Mouse (Mus musculus) neural tube, embryonic 12.5 days (tissue): Measurements from ENCODE around the gene Necab2. TPM values are rescaled to one million over a fixed set of nuclear protein-coding genes. Genes with fewer than 3 reads are reported as not detected.
A peak's percentile ranks its signal among the peaks of the same experiment; 100 is the strongest.

ENCODE experiments used
- ATAC-seq: fragments of 200-750 bp; cut with Nextera tagmentation; 2 replicates; pipeline ENCODE4 v1.8.0; 2017; ENCODE audit warnings: low read depth, mild to moderate bottlenecking, moderate TSS enrichment, moderate library complexity; ENCODE audit not compliant: low FRiP score
- H3K27ac ChIP-seq: fragments of 300-500 bp; sonication (generic); 2 replicates; pipeline ENCODE4 v1.5.1; 2016
- H3K27me3 ChIP-seq: fragments of 300-500 bp; sonication (generic); replicated peaks from 2 replicates; pipeline ENCODE4 v1.6.1; 2016; ENCODE audit warnings: mild to moderate bottlenecking
- H3K36me3 ChIP-seq: fragments of 300-500 bp; sonication (generic); 2 replicates; pipeline ENCODE4 v1.6.1; 2016; ENCODE audit warnings: mild to moderate bottlenecking
- H3K4me1 ChIP-seq: fragments of 300-500 bp; sonication (generic); 2 replicates; pipeline ENCODE4 v1.6.1; 2016
- H3K4me2 ChIP-seq: fragments of 300-500 bp; sonication (generic); replicated peaks from 2 replicates; pipeline ENCODE4 v1.6.1; 2016; ENCODE audit warnings: mild to moderate bottlenecking
- H3K4me3 ChIP-seq: fragments of 300-500 bp; sonication (generic); 2 replicates; pipeline ENCODE4 v1.5.1; 2016
- H3K9ac ChIP-seq: fragments of 300-500 bp; sonication (generic); 2 replicates; pipeline ENCODE4 v1.6.1; 2016; ENCODE audit warnings: mild to moderate bottlenecking
- H3K9me3 ChIP-seq: fragments of 300-500 bp; sonication (generic); 2 replicates; pipeline ENCODE4 v1.6.1; 2016; ENCODE audit warnings: mild to moderate bottlenecking
- WGBS: fragments of 180-500 bp; shearing (Covaris S2); methylation state at CpG from one replicate; pipeline ENCODE4 v1.1.7; 2016; 5-methylcytosine and 5-hydroxymethylcytosine counted together
- polyA plus RNA-seq: library from polyadenylated mRNA; unstranded; fragments of >200 nt; fragmentation: Nextera tagmentation; extraction: Ambion mirVana; gene quantifications from 2 replicates; pipeline ENCODE4 v1.2.1, GENCODE M21; 2016

The Necab2 gene
- polyA plus RNA-seq, 1 experiment from 2014 or later, result 29.5 TPM

GRCm38 (mm10) chr8:119463709-119464108 lies 17.2 kb downstream of the Necab2 start:
- 63% methylated on average over 7 of the region's 7 CpGs for WGBS
- Histone ChIP-seq H3K4me2 (no peak overlapping the region), H3K4me3 (no peak overlapping the region), H3K36me3 (no peaks in the 10 kb centered on the region), H3K4me1 (peaks cover 40% of the 10 kb centered on the region), H3K9me3 (no peaks in the 10 kb centered on the region), H3K9ac (no peak overlapping the region), H3K27ac (no peak overlapping the region), H3K27me3 (peaks cover 13% of the 10 kb centered on the region)
- no peak for ATAC-seq

GRCm38 (mm10) chr8:119466105-119466504 lies 19.6 kb downstream of the Necab2 start:
- WGBS, result 2% methylated on average over 18 of the region's 18 CpGs
- Histone ChIP-seq H3K9me3 (no peaks in the 10 kb centered on the region), H3K4me2 (peak overlapping the region; percentile 44), H3K27me3 (peaks cover 13% of the 10 kb centered on the region), H3K27ac (no peak overlapping the region), H3K9ac (no peak overlapping the region), H3K4me3 (no peak overlapping the region), H3K36me3 (no peaks in the 10 kb centered on the region), H3K4me1 (peaks cover 29% of the 10 kb centered on the region)
- peak; percentile 45; the same call in 1 of the 2 replicates for ATAC-seq

- Histone ChIP-seq H3K27ac (no peak overlapping the region), H3K9ac (no peak overlapping the region), H3K9me3 (no peaks in the 10 kb centered on the region), H3K36me3 (no peaks in the 10 kb centered on the region), H3K27me3 (peaks cover 13% of the 10 kb centered on the region), H3K4me1 (peaks cover 23% of the 10 kb centered on the region), H3K4me3 (no peak overlapping the region), H3K4me2 (no peak overlapping the region)
- WGBS, result 61% methylated on average over 10 of the region's 10 CpGs
- ATAC-seq, result no peak
Measured at GRCm38 (mm10) chr8:119466794-119467193, 20.3 kb downstream of the Necab2 start.

GRCm38 (mm10) chr8:119468091-119468490 lies 21.6 kb downstream of the Necab2 start:
- Histone ChIP-seq H3K36me3 (no peaks in the 10 kb centered on the region), H3K4me2 (no peak overlapping the region), H3K27me3 (peaks cover 13% of the 10 kb centered on the region), H3K27ac (no peak overlapping the region), H3K4me3 (no peak overlapping the region), H3K9me3 (no peaks in the 10 kb centered on the region), H3K9ac (no peak overlapping the region), H3K4me1 (peaks cover 22% of the 10 kb centered on the region)
- no peak for ATAC-seq
- WGBS, result 91% methylated on average over 8 of the region's 8 CpGs

- H3K9ac ChIP-seq, result no peak overlapping the region
- no peaks in the 10 kb centered on the region for H3K4me1 ChIP-seq
- no peaks in the 10 kb centered on the region for H3K36me3 ChIP-seq
- WGBS, result 16% methylated on average over 5 of the region's 5 CpGs
- no peak overlapping the region for H3K4me2 ChIP-seq
- no peak overlapping the region for H3K27ac ChIP-seq
- ATAC-seq, result no peak
- H3K27me3 ChIP-seq, result no peaks in the 10 kb centered on the region
- no peak overlapping the region for H3K4me3 ChIP-seq
- no peaks in the 10 kb centered on the region for H3K9me3 ChIP-seq
Measured at GRCm38 (mm10) chr8:119478684-119479083, 32.2 kb downstream of the Necab2 start.

- WGBS, result 84% methylated on average over 11 of the region's 11 CpGs
- ATAC-seq, result peak; percentile 56; the same call in 1 of the 2 replicates
- Histone ChIP-seq H3K27me3 (no peaks in the 10 kb centered on the region), H3K9ac (no peak overlapping the region), H3K9me3 (no peaks in the 10 kb centered on the region), H3K4me1 (no peaks in the 10 kb centered on the region), H3K4me2 (no peak overlapping the region), H3K36me3 (no peaks in the 10 kb centered on the region), H3K27ac (no peak overlapping the region), H3K4me3 (no peak overlapping the region)
Measured at GRCm38 (mm10) chr8:119484145-119484896, 37.8 kb downstream of the Necab2 start.

GRCm38 (mm10) chr8:119487093-119487492 lies 40.6 kb downstream of the Necab2 start:
- Histone ChIP-seq H3K9ac (no peak overlapping the region), H3K27me3 (no peaks in the 10 kb centered on the region), H3K4me2 (no peak overlapping the region), H3K9me3 (no peaks in the 10 kb centered on the region), H3K36me3 (no peaks in the 10 kb centered on the region), H3K4me1 (peaks cover 8% of the 10 kb centered on the region; the same call in 1 of the 2 replicates), H3K27ac (no peak overlapping the region), H3K4me3 (no peak overlapping the region)
- WGBS, result 84% methylated on average over 7 of the region's 7 CpGs
- no peak for ATAC-seq

- Histone ChIP-seq H3K9me3 (no peaks in the 10 kb centered on the region), H3K9ac (no peak overlapping the region), H3K4me2 (no peak overlapping the region), H3K4me1 (no peaks in the 10 kb centered on the region), H3K4me3 (no peak overlapping the region), H3K27ac (no peak overlapping the region), H3K36me3 (no peaks in the 10 kb centered on the region), H3K27me3 (no peaks in the 10 kb centered on the region)
- WGBS, result 27% methylated on average over 6 of the region's 6 CpGs
- no peak for ATAC-seq
Measured at GRCm38 (mm10) chr8:119496848-119497247, 50.3 kb downstream of the Necab2 start.

- H3K9me3 ChIP-seq, result no peaks in the 10 kb centered on the region
- H3K4me1 ChIP-seq, result 0 out of 2 replicates have a peak, but pooled peaks cover 4% of the 10 kb centered on the region
- H3K27me3 ChIP-seq, result no peaks in the 10 kb centered on the region
- H3K4me3 ChIP-seq, result no peak overlapping the region
- no peak overlapping the region for H3K4me2 ChIP-seq
- WGBS, result 91% methylated on average over 2 of the region's 2 CpGs
- no peak for ATAC-seq
- no peak overlapping the region for H3K9ac ChIP-seq
- H3K36me3 ChIP-seq, result no peaks in the 10 kb centered on the region
- H3K27ac ChIP-seq, result no peak overlapping the region
Measured at GRCm38 (mm10) chr8:119499836-119500235, 53.3 kb downstream of the Necab2 start.

GRCm38 (mm10) chr8:119501598-119501997 lies 55.1 kb downstream of the Necab2 start, which contains the start of gene Slc38a8:
Gene Slc38a8 (minus strand): TSS chr8:119501698.
- WGBS, result 50% methylated on average over 5 of the region's 5 CpGs
- no peak within 1 kb of the TSS for H3K4me3 ChIP-seq
- H3K27me3 ChIP-seq, result no peaks in the 10 kb centered on the region
- H3K4me1 ChIP-seq, result 0 out of 2 replicates have a peak, but pooled peaks cover 4% of the 10 kb centered on the region
- H3K9me3 ChIP-seq, result no peaks in the 10 kb centered on the region
- H3K9ac ChIP-seq, result no peak within 1 kb of the TSS
- no peak within 1 kb of the TSS for H3K27ac ChIP-seq
- peaks cover 12% of the 10 kb centered on the region for H3K36me3 ChIP-seq
- ATAC-seq, result no peak
- H3K4me2 ChIP-seq, result no peak within 1 kb of the TSS

- Histone ChIP-seq H3K27ac (no peak overlapping the region), H3K4me2 (no peak overlapping the region), H3K9ac (no peak overlapping the region), H3K36me3 (peaks cover 15% of the 10 kb centered on the region), H3K4me1 (0 out of 2 replicates have a peak, but pooled peaks cover 4% of the 10 kb centered on the region), H3K4me3 (no peak overlapping the region), H3K9me3 (no peaks in the 10 kb centered on the region), H3K27me3 (no peaks in the 10 kb centered on the region)
- no peak for ATAC-seq
- 70% methylated on average over 4 of the region's 4 CpGs for WGBS
Measured at GRCm38 (mm10) chr8:119502111-119502510, 55.6 kb downstream of the Necab2 start.

GRCm38 (mm10) chr8:119503191-119503767 lies 56.8 kb downstream of the Necab2 start:
- Histone ChIP-seq H3K27ac (no peak overlapping the region), H3K9ac (no peak overlapping the region), H3K36me3 (peaks cover 26% of the 10 kb centered on the region), H3K4me1 (0 out of 2 replicates have a peak, but pooled peaks cover 4% of the 10 kb centered on the region), H3K4me2 (no peak overlapping the region), H3K4me3 (no peak overlapping the region), H3K27me3 (no peaks in the 10 kb centered on the region), H3K9me3 (no peaks in the 10 kb centered on the region)
- no peak for ATAC-seq
- WGBS, result 21% methylated on average over 10 of the region's 10 CpGs
